Mouse (Mus musculus): Measurements from ENCODE around the gene P2rx1.

- TF ChIP-seq POLR2A (IDR thresholded peaks at IDR 0.05; ENCODE audit: insufficient read depth, low read depth, low read length) = no peak
- no peak for TF ChIP-seq CTCF (IDR thresholded peaks at IDR 0.05)
- TF ChIP-seq EP300 (IDR thresholded peaks at IDR 0.05; ENCODE audit: insufficient read depth, low read depth, low read length) = peak; percentile 78; the same call in 1 of the 2 replicates
Observed at GRCm38 (mm10) chr11:72955339-72955974, 43.4 kb upstream of the P2rx1 start.

All from heart, adult 2 months (tissue).